Mouse (Mus musculus): ENCODE measurements at regions not wholly inside any gene's neighbourhood (a gene's known extent, or its start where the extent isn't known, plus 50 kb on each side); places are given as distances from the start of the nearest gene placed in this dataset.
A peak's percentile ranks its signal among the peaks of the same experiment; 100 is the strongest.

- peak; percentile 56 for ATAC-seq (ENCODE audit: insufficient read depth)
- Histone ChIP-seq H3K4me3 (ENCODE audit: insufficient read depth in 1 of 2, low read depth in 2 of 2, low read length in 2 of 2) (peak overlapping the region; percentile 6 to 7; a peak in 2 of 4 replicates), H3K27ac (peak overlapping the region; percentile 58)
These were observed 154.9 kb upstream of the Klf14 start for GRCm38 (mm10) chr6:31113558-31114326.

GRCm38 (mm10) chr6:31114336-31115335, 155.8 kb upstream of the Klf14 start:
- Histone ChIP-seq H3K27ac (peak overlapping the region; percentile 58), H3K9me3 (ENCODE audit: control insufficient read depth, low read length) (no peaks in the 10 kb centered on the region), H3K4me3 (ENCODE audit: insufficient read depth in 1 of 2, low read depth in 2 of 2, low read length in 2 of 2) (peak overlapping the region; percentile 6 to 7; a peak in 3 of 4 replicates), H3K9ac (replicated peaks) (peak overlapping the region; percentile 49), H3K27me3 (ENCODE audit: control insufficient read depth, insufficient read depth, low read length) (no peaks in the 10 kb centered on the region), H3K36me3 (replicated peaks; ENCODE audit: control insufficient read depth, insufficient read depth, low read depth) (no peaks in the 10 kb centered on the region), H3K4me2 (ENCODE audit: low read depth) (peak overlapping the region; percentile 63), H3K4me1 (replicated peaks; ENCODE audit: control insufficient read depth in 2 of 2, insufficient read depth in 2 of 2, low read length in 1 of 2) (peaks cover 31 to 47% of the 10 kb centered on the region in 2 experiments)
- WGBS (ENCODE audit: insufficient replicate concordance), result 33% methylated on average over 19 of the region's 19 CpGs
- TF ChIP-seq EP300 (IDR thresholded peaks at IDR 0.05; ENCODE audit: low read depth), result no peak
- TF ChIP-seq CTCF (IDR thresholded peaks at IDR 0.05; ENCODE audit: low read depth), result no peak
- no peak for DNase-seq (ENCODE audit: low read depth in 3 of 3, low spot score in 3 of 3)
- ATAC-seq (ENCODE audit: insufficient read depth), result peak; percentile 34; the same call in 1 of the 2 replicates

More at GRCm38 (mm10) chr6:31113558-31114326, 154.9 kb upstream of the Klf14 start:
- WGBS (ENCODE audit: insufficient replicate concordance), result 68% methylated on average over 21 of the region's 21 CpGs
- Histone ChIP-seq H3K36me3 (replicated peaks; ENCODE audit: control insufficient read depth, insufficient read depth, low read depth) (no peaks in the 10 kb centered on the region), H3K9ac (replicated peaks) (peak overlapping the region; percentile 25; the same call in 1 of the 2 replicates), H3K27me3 (ENCODE audit: control insufficient read depth, insufficient read depth, low read length) (no peaks in the 10 kb centered on the region), H3K9me3 (ENCODE audit: control insufficient read depth, low read length) (peaks cover 2% of the 10 kb centered on the region; the same call in 1 of the 2 replicates), H3K4me1 (replicated peaks; ENCODE audit: control insufficient read depth in 2 of 2, insufficient read depth in 2 of 2, low read length in 1 of 2) (peaks cover 31 to 47% of the 10 kb centered on the region in 2 experiments), H3K4me2 (ENCODE audit: low read depth) (peak overlapping the region; percentile 63)
- TF ChIP-seq EP300 (IDR thresholded peaks at IDR 0.05; ENCODE audit: low read depth) (no peak), CTCF (IDR thresholded peaks at IDR 0.05; ENCODE audit: low read depth) (no peak)
- DNase-seq (ENCODE audit: low read depth in 3 of 3, low spot score in 3 of 3), result no peak

GRCm38 (mm10) chr6:31115566-31115965, 156.7 kb upstream of the Klf14 start:
- DNase-seq (ENCODE audit: low read depth in 3 of 3, low spot score in 3 of 3) (no peak), ATAC-seq (ENCODE audit: insufficient read depth) (no peak)
- Histone ChIP-seq H3K4me1 (replicated peaks; ENCODE audit: control insufficient read depth in 2 of 2, insufficient read depth in 2 of 2, low read length in 1 of 2) (peaks cover 31 to 47% of the 10 kb centered on the region in 2 experiments), H3K4me3 (ENCODE audit: insufficient read depth in 1 of 2, low read depth in 2 of 2, low read length in 2 of 2) (no peak overlapping the region), H3K9me3 (ENCODE audit: control insufficient read depth, low read length) (no peaks in the 10 kb centered on the region), H3K4me2 (ENCODE audit: low read depth) (peak overlapping the region; percentile 63), H3K9ac (replicated peaks) (no peak overlapping the region), H3K27me3 (ENCODE audit: control insufficient read depth, insufficient read depth, low read length) (no peaks in the 10 kb centered on the region), H3K27ac (no peak overlapping the region), H3K36me3 (replicated peaks; ENCODE audit: control insufficient read depth, insufficient read depth, low read depth) (no peaks in the 10 kb centered on the region)
- TF ChIP-seq EP300 (IDR thresholded peaks at IDR 0.05; ENCODE audit: low read depth) (no peak), CTCF (IDR thresholded peaks at IDR 0.05; ENCODE audit: low read depth) (no peak)
- WGBS (ENCODE audit: insufficient replicate concordance), result 77% methylated on average over 4 of the region's 4 CpGs

DNA sequence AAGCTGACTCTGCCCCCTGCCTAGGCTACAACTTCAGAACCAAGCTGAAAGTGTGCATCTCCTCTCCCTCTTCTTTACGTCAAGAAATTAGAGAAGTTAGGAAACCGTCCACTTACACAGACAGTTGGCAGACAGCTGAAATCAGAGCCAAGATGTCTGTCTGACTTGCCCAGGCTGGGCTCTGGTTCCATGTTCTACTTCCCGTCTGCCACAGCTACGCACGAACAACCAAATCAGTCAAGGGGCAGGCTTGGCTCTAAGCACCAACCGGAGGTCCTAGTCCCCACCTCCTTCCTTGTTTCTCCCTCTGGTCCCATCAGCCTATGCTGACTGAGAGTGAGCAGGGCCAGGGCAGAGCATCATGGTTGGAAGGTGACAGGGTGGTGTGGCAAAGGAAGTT, 157.5 kb upstream of the Klf14 start:
- Histone ChIP-seq H3K9me3 (ENCODE audit: control insufficient read depth, low read length) (no peaks in the 10 kb centered on the region), H3K4me1 (replicated peaks; ENCODE audit: control insufficient read depth in 2 of 2, insufficient read depth in 2 of 2, low read length in 1 of 2) (peaks cover 31 to 46% of the 10 kb centered on the region in 2 experiments), H3K27me3 (ENCODE audit: control insufficient read depth, insufficient read depth, low read length) (no peaks in the 10 kb centered on the region), H3K4me2 (ENCODE audit: low read depth) (no peak overlapping the region), H3K36me3 (replicated peaks; ENCODE audit: control insufficient read depth, insufficient read depth, low read depth) (no peaks in the 10 kb centered on the region), H3K27ac (no peak overlapping the region), H3K9ac (replicated peaks) (no peak overlapping the region), H3K4me3 (ENCODE audit: insufficient read depth in 1 of 2, low read depth in 2 of 2, low read length in 2 of 2) (no peak overlapping the region)
- 50% methylated on average over 6 of the region's 6 CpGs for WGBS (ENCODE audit: insufficient replicate concordance)
- DNase-seq (ENCODE audit: low read depth in 3 of 3, low spot score in 3 of 3) (no peak), ATAC-seq (ENCODE audit: insufficient read depth) (no peak)
- no peak for TF ChIP-seq CTCF (IDR thresholded peaks at IDR 0.05; ENCODE audit: low read depth)
- TF ChIP-seq EP300 (IDR thresholded peaks at IDR 0.05; ENCODE audit: low read depth), result no peak

All from liver, embryonic 14.5 days (tissue).